Mouse (Mus musculus): ENCODE data around the gene Lrmda. TPM values are rescaled to one million over a fixed set of nuclear protein-coding genes. Genes with fewer than 3 reads are reported as not detected.
A peak's percentile ranks its signal among the peaks of the same experiment; 100 is the strongest.

The Lrmda gene
- polyA plus RNA-seq, 1 experiment from 2014 or later = 0.23 TPM

DNA sequence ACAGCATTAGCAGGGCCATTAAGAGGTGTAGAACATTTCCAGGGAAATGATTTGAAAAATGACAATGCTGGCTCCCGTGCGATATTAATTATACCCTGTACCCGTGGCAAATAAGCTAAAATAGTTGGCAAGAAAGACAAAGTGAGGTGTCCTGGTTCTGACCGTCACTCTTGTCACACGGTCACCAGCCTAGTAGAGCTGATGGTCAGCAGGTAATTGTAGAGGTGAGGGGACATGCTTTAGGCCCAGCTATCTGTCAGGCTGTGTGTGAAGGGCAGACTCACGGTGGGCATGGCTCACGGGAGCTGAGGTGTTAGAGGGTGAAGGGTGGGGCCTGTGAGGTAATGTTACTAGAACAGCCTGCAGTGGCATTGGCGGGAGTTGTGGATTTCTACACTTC is 134.6 kb downstream of the Lrmda start:
- no peak overlapping the region for H3K9ac ChIP-seq
- no peaks in the 10 kb centered on the region for H3K27me3 ChIP-seq (replicated peaks)
- H3K9me3 ChIP-seq (replicated peaks) = no peaks in the 10 kb centered on the region
- H3K4me1 ChIP-seq = peaks cover 10% of the 10 kb centered on the region; the same call in 1 of the 2 replicates
- no peak overlapping the region for H3K4me2 ChIP-seq
- no peak overlapping the region for H3K27ac ChIP-seq
- no peak for ATAC-seq
- H3K4me3 ChIP-seq = no peak overlapping the region
- 68% methylated on average over 8 of the region's 8 CpGs for WGBS (ENCODE audit: insufficient replicate concordance)
- no peaks in the 10 kb centered on the region for H3K36me3 ChIP-seq

- Histone ChIP-seq H3K9me3 (replicated peaks) (no peaks in the 10 kb centered on the region), H3K4me3 (no peak overlapping the region), H3K36me3 (no peaks in the 10 kb centered on the region), H3K9ac (no peak overlapping the region), H3K4me1 (peaks cover 10% of the 10 kb centered on the region; the same call in 1 of the 2 replicates), H3K4me2 (no peak overlapping the region), H3K27ac (no peak overlapping the region), H3K27me3 (replicated peaks) (no peaks in the 10 kb centered on the region)
- WGBS (ENCODE audit: insufficient replicate concordance) = 55% methylated on average over 2 of the region's 2 CpGs
- ATAC-seq = no peak
These were observed 135.5 kb downstream of the Lrmda start for GRCm38 (mm10) chr14:22155034-22155433.

- Histone ChIP-seq H3K27me3 (replicated peaks) (no peaks in the 10 kb centered on the region), H3K4me2 (no peak overlapping the region), H3K4me1 (peaks cover 10% of the 10 kb centered on the region; the same call in 1 of the 2 replicates), H3K27ac (no peak overlapping the region), H3K36me3 (no peaks in the 10 kb centered on the region), H3K4me3 (no peak overlapping the region), H3K9me3 (replicated peaks) (no peaks in the 10 kb centered on the region), H3K9ac (no peak overlapping the region)
- no peak for ATAC-seq
- WGBS (ENCODE audit: insufficient replicate concordance) = 66% methylated on average over 4 of the region's 4 CpGs
These were observed 136.1 kb downstream of the Lrmda start for GRCm38 (mm10) chr14:22155512-22156026.

DNA sequence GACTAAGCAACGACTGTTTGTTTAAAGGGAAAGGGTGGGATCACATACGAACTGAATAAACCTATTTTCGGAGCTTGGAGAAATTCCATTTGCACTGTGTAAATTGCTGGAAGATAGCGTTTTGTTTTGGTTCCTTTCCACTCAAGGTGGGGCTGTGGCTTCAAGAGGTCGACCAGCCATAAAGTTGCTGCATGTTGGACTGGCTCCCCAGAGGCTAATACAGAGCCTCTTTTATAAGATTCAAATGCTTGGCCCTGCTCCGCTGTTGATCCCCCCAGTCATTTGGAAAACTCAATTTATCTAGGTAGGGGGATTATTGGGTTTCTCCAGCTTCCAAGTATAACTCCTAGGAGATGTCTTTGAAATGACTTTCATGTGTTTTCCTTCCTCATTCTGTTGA is 137.5 kb downstream of the Lrmda start:
- H3K4me1 ChIP-seq = peaks cover 10% of the 10 kb centered on the region; the same call in 1 of the 2 replicates
- H3K36me3 ChIP-seq = no peaks in the 10 kb centered on the region
- H3K4me2 ChIP-seq = no peak overlapping the region
- H3K27me3 ChIP-seq (replicated peaks) = no peaks in the 10 kb centered on the region
- H3K27ac ChIP-seq = no peak overlapping the region
- 65% methylated on average over 6 of the region's 6 CpGs for WGBS (ENCODE audit: insufficient replicate concordance)
- no peak overlapping the region for H3K4me3 ChIP-seq
- no peak overlapping the region for H3K9ac ChIP-seq
- ATAC-seq = no peak
- H3K9me3 ChIP-seq (replicated peaks) = no peaks in the 10 kb centered on the region

DNA sequence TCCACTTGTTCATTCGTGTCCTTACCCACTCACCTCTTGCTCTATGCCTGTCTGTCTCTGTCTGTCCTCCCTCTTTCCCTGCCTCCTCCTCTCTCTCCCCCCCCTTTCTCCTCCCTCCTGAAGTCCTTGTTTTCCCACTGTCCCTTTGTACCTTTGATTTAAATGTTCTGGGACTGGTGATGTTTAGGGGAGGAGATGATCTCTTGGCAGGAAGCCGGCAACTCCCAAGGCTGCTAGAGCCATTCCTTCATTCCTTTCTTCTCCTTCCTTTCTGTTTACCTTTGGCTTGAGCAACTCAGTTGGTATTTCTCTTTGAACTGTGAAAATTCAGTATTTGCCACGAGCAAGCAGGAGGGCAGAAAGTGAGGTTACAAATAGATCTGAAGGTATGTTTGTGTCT is 141.9 kb downstream of the Lrmda start:
- 42% methylated on average over 3 of the region's 3 CpGs for WGBS (ENCODE audit: insufficient replicate concordance)
- ATAC-seq = no peak

GRCm38 (mm10) chr14:22167285-22167684 is 147.8 kb downstream of the Lrmda start:
- Histone ChIP-seq H3K27ac (no peak overlapping the region), H3K9me3 (replicated peaks) (no peaks in the 10 kb centered on the region), H3K4me3 (no peak overlapping the region), H3K27me3 (replicated peaks) (peaks cover 17% of the 10 kb centered on the region; the same call in 1 of the 2 replicates), H3K4me1 (peaks cover 4% of the 10 kb centered on the region; the same call in 1 of the 2 replicates), H3K9ac (no peak overlapping the region), H3K36me3 (no peaks in the 10 kb centered on the region), H3K4me2 (no peak overlapping the region)
- ATAC-seq = no peak
- WGBS (ENCODE audit: insufficient replicate concordance) = 69% methylated on average over 7 of the region's 7 CpGs

More for the DNA sequence above, 141.9 kb downstream of the Lrmda start:
- Histone ChIP-seq H3K9me3 (replicated peaks) (no peaks in the 10 kb centered on the region), H3K4me3 (no peak overlapping the region), H3K4me2 (no peak overlapping the region), H3K27me3 (replicated peaks) (no peaks in the 10 kb centered on the region), H3K9ac (no peak overlapping the region), H3K4me1 (no peaks in the 10 kb centered on the region), H3K36me3 (no peaks in the 10 kb centered on the region), H3K27ac (no peak overlapping the region)

- Histone ChIP-seq H3K9ac (no peak overlapping the region), H3K36me3 (no peaks in the 10 kb centered on the region), H3K4me2 (peak overlapping the region; percentile 23; the same call in 1 of the 2 replicates), H3K9me3 (replicated peaks) (no peaks in the 10 kb centered on the region), H3K4me3 (no peak overlapping the region), H3K27ac (no peak overlapping the region), H3K27me3 (replicated peaks) (peaks cover 17% of the 10 kb centered on the region; the same call in 1 of the 2 replicates), H3K4me1 (peaks cover 4% of the 10 kb centered on the region; the same call in 1 of the 2 replicates)
- ATAC-seq = no peak
- 46% methylated on average over 11 of the region's 11 CpGs for WGBS (ENCODE audit: insufficient replicate concordance)
These were observed 148.7 kb downstream of the Lrmda start for GRCm38 (mm10) chr14:22168077-22168794.

DNA sequence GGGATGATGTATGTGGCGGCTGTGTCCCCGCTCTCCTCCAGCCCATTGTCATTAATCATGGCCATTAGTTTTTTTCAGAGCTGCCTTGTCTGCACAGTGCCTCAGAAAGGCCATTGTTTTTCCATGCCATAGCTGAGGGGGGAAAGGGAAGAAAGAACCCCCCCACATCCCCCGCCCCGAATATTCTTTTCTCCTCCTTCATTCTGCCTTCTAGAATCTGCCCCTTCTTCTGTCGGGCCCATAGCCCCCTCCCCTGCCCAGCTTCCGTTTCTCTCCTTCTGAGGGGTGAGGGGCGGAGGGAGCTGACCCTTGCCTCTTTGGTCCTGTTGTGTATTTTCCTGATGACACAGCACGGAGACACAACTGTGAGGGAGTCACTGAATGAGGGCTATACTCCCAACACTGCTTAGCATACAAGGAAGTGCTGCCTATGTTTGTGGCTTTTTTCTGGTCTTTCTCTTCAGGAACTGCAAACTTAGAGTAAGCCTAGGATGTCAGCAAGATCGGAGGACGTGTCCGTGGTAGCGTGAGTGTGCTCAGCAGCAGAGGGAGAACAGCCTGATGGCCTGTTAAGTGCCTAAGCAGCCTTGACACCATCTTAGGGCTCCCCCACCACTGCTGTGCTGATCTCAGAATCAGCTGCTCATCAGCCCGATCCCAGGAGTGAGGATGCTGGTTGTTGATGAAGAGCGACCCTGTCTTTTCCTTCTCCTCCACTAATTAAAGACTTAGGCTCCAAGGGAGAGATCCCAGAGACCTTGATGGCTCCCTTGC is 149.5 kb downstream of the Lrmda start:
- WGBS (ENCODE audit: insufficient replicate concordance) = 34% methylated on average over 14 of the region's 14 CpGs
- Histone ChIP-seq H3K9ac (no peak overlapping the region), H3K27me3 (replicated peaks) (peaks cover 17% of the 10 kb centered on the region; the same call in 1 of the 2 replicates), H3K4me1 (peaks cover 4% of the 10 kb centered on the region; the same call in 1 of the 2 replicates), H3K4me2 (peak overlapping the region; percentile 23; the same call in 1 of the 2 replicates), H3K36me3 (no peaks in the 10 kb centered on the region), H3K9me3 (replicated peaks) (no peaks in the 10 kb centered on the region), H3K27ac (no peak overlapping the region), H3K4me3 (no peak overlapping the region)
- ATAC-seq = no peak

GRCm38 (mm10) chr14:22174757-22175156 is 155.2 kb downstream of the Lrmda start:
- no peaks in the 10 kb centered on the region for H3K36me3 ChIP-seq
- ATAC-seq = no peak
- WGBS (ENCODE audit: insufficient replicate concordance) = 65% methylated on average over 9 of the region's 9 CpGs

DNA sequence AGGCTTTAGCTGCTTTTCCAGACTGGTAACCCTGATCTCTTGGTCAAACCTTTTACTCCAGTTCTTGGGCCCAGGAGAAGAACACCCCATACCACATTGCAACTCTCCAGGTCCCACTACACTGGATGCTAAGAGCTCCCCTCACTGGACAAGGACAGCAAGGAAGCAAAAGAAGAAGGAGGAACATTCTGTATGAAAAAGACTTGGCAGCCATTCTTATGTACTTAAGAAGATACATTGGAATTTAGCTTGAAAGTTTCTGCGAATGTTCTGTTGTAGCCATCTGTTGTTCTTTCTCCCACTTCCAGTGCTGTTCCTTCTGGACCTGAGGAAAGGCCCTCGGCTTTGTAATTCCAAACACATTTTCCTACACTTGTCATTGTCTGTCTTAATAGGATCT is 160.2 kb downstream of the Lrmda start:
- H3K9ac ChIP-seq = no peak overlapping the region
- no peaks in the 10 kb centered on the region for H3K9me3 ChIP-seq (replicated peaks)
- WGBS (ENCODE audit: insufficient replicate concordance) = 55% methylated on average over 2 of the region's 2 CpGs
- ATAC-seq = no peak
- no peak overlapping the region for H3K4me3 ChIP-seq
- H3K4me2 ChIP-seq = no peak overlapping the region
- no peak overlapping the region for H3K27ac ChIP-seq
- 0 out of 2 replicates have a peak, but pooled peaks cover 6% of the 10 kb centered on the region for H3K4me1 ChIP-seq
- no peaks in the 10 kb centered on the region for H3K27me3 ChIP-seq (replicated peaks)
- H3K36me3 ChIP-seq = no peaks in the 10 kb centered on the region

More at GRCm38 (mm10) chr14:22174757-22175156, 155.2 kb downstream of the Lrmda start:
- no peak overlapping the region for H3K4me2 ChIP-seq
- H3K27me3 ChIP-seq (replicated peaks) = no peaks in the 10 kb centered on the region
- no peak overlapping the region for H3K9ac ChIP-seq
- no peaks in the 10 kb centered on the region for H3K9me3 ChIP-seq (replicated peaks)
- H3K27ac ChIP-seq = no peak overlapping the region
- H3K4me3 ChIP-seq = no peak overlapping the region
- no peaks in the 10 kb centered on the region for H3K4me1 ChIP-seq

GRCm38 (mm10) chr14:22181508-22181907 is 162.0 kb downstream of the Lrmda start:
- Histone ChIP-seq H3K27me3 (replicated peaks) (no peaks in the 10 kb centered on the region), H3K36me3 (no peaks in the 10 kb centered on the region), H3K4me3 (no peak overlapping the region), H3K4me2 (no peak overlapping the region), H3K4me1 (0 out of 2 replicates have a peak, but pooled peaks cover 6% of the 10 kb centered on the region), H3K27ac (no peak overlapping the region), H3K9me3 (replicated peaks) (no peaks in the 10 kb centered on the region), H3K9ac (no peak overlapping the region)
- 65% methylated on average over 6 of the region's 6 CpGs for WGBS (ENCODE audit: insufficient replicate concordance)
- no peak for ATAC-seq

DNA sequence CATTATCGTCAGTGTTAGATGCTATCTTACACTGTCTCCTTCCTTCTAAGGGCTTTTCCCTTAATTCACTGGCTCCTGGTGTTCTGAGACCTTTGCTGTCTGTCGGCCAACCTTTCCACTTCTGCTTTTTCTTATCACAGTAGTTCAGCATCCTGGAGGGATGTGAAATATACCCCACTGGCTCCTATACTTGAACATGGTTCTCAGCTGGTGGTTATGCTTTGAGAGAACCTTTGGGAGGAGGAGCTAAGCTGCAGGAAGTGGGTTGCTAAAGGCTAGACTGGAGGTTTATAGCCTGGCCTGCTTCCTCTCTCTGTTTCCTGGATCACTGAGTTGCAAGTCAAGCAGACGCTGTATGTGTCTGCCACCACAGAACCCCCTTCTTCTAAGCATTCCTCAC is 163.7 kb downstream of the Lrmda start:
- H3K4me2 ChIP-seq = no peak overlapping the region
- ATAC-seq = peak; percentile 27; the same call in 1 of the 2 replicates
- 13% methylated on average over 3 of the region's 3 CpGs for WGBS (ENCODE audit: insufficient replicate concordance)
- H3K4me1 ChIP-seq = 0 out of 2 replicates have a peak, but pooled peaks cover 6% of the 10 kb centered on the region
- no peaks in the 10 kb centered on the region for H3K9me3 ChIP-seq (replicated peaks)
- no peak overlapping the region for H3K4me3 ChIP-seq
- H3K9ac ChIP-seq = no peak overlapping the region
- no peaks in the 10 kb centered on the region for H3K27me3 ChIP-seq (replicated peaks)
- no peak overlapping the region for H3K27ac ChIP-seq
- H3K36me3 ChIP-seq = no peaks in the 10 kb centered on the region
